Mouse (Mus musculus): ENCODE measurements around the gene Olfr934. TPM values are rescaled to one million over a fixed set of nuclear protein-coding genes. Genes with fewer than 3 reads are reported as not detected.

Gene Olfr934
- not detected in 2 replicates for polyA plus RNA-seq (2016; fragmentation: Nextera tagmentation; extraction: Ambion mirVana)

GRCm38 (mm10) chr9:38988215-38988614 lies at the start of gene Olfr934:
Gene Olfr934 (minus strand): TSS chr9:38988315.
- Histone ChIP-seq H3K4me3 (replicated peaks) (no peak within 1 kb of the TSS), H3K4me2 (no peak within 1 kb of the TSS), H3K27me3 (no peaks in the 10 kb centered on the region), H3K9me3 (no peaks in the 10 kb centered on the region), H3K9ac (no peak within 1 kb of the TSS), H3K27ac (no peak within 1 kb of the TSS), H3K4me1 (no peaks in the 10 kb centered on the region), H3K36me3 (replicated peaks) (no peaks in the 10 kb centered on the region)
- 97% methylated on average over 2 of the region's 2 CpGs for WGBS
- no peak for ATAC-seq (ENCODE audit: low FRiP score)

- no peak within 1 kb of the TSS for H3K9ac ChIP-seq
- ATAC-seq (ENCODE audit: low FRiP score): no peak
- 85% methylated on average over 1 of the region's 1 CpGs for WGBS
Observed at GRCm38 (mm10) chr9:39023277-39023676, 35.2 kb upstream of the Olfr934 start, which contains the start of gene Olfr146. Gene Olfr146 (minus strand): TSS chr9:39023377.

GRCm38 (mm10) chr9:38999583-38999982 lies 11.5 kb upstream of the Olfr934 start, which contains the start of gene Olfr935:
Gene Olfr935 (minus strand): TSS chr9:38999683.
- no peak within 1 kb of the TSS for H3K4me3 ChIP-seq (replicated peaks)
- H3K36me3 ChIP-seq (replicated peaks): no peaks in the 10 kb centered on the region
- no peaks in the 10 kb centered on the region for H3K9me3 ChIP-seq
- no peaks in the 10 kb centered on the region for H3K27me3 ChIP-seq
- H3K4me2 ChIP-seq: no peak within 1 kb of the TSS
- WGBS: 75% methylated on average over 2 of the region's 2 CpGs
- no peak for ATAC-seq (ENCODE audit: low FRiP score)
- no peaks in the 10 kb centered on the region for H3K4me1 ChIP-seq
- H3K9ac ChIP-seq: no peak within 1 kb of the TSS
- H3K27ac ChIP-seq: no peak within 1 kb of the TSS

More at GRCm38 (mm10) chr9:39023277-39023676, 35.2 kb upstream of the Olfr934 start, which contains the start of gene Olfr146:
- Histone ChIP-seq H3K4me1 (no peaks in the 10 kb centered on the region), H3K4me2 (no peak within 1 kb of the TSS), H3K9me3 (no peaks in the 10 kb centered on the region), H3K36me3 (replicated peaks) (no peaks in the 10 kb centered on the region), H3K27ac (no peak within 1 kb of the TSS), H3K4me3 (replicated peaks) (no peak within 1 kb of the TSS), H3K27me3 (no peaks in the 10 kb centered on the region)

- Histone ChIP-seq H3K36me3 (replicated peaks) (no peaks in the 10 kb centered on the region), H3K4me3 (replicated peaks) (no peak within 1 kb of the TSS), H3K27me3 (no peaks in the 10 kb centered on the region), H3K9me3 (no peaks in the 10 kb centered on the region), H3K4me1 (no peaks in the 10 kb centered on the region), H3K4me2 (no peak within 1 kb of the TSS), H3K27ac (no peak within 1 kb of the TSS), H3K9ac (no peak within 1 kb of the TSS)
- ATAC-seq (ENCODE audit: low FRiP score): no peak
- 86% methylated on average over 4 of the region's 4 CpGs for WGBS
Observed at GRCm38 (mm10) chr9:38972013-38972412, 16.1 kb downstream of the Olfr934 start, which contains the start of gene Olfr933. Gene Olfr933 (plus strand): TSS chr9:38972313.

- no peaks in the 10 kb centered on the region for H3K27me3 ChIP-seq
- no peak overlapping the region for H3K4me2 ChIP-seq
- no peak overlapping the region for H3K27ac ChIP-seq
- no peaks in the 10 kb centered on the region; the same call in 1 of the 2 replicates for H3K9me3 ChIP-seq
- H3K4me1 ChIP-seq: no peaks in the 10 kb centered on the region
- H3K9ac ChIP-seq: no peak overlapping the region
- no peaks in the 10 kb centered on the region for H3K36me3 ChIP-seq (replicated peaks)
- no peak overlapping the region for H3K4me3 ChIP-seq (replicated peaks)
- WGBS: 84% methylated on average over 4 of the region's 4 CpGs
- no peak for ATAC-seq (ENCODE audit: low FRiP score)
Observed at GRCm38 (mm10) chr9:38954124-38954416, 34.0 kb downstream of the Olfr934 start.

GRCm38 (mm10) chr9:38953401-38954123 lies 34.6 kb downstream of the Olfr934 start:
- ATAC-seq (ENCODE audit: low FRiP score): no peak
- Histone ChIP-seq H3K4me1 (no peaks in the 10 kb centered on the region), H3K27ac (no peak overlapping the region), H3K9me3 (no peaks in the 10 kb centered on the region; the same call in 1 of the 2 replicates), H3K36me3 (replicated peaks) (no peaks in the 10 kb centered on the region), H3K9ac (no peak overlapping the region), H3K27me3 (no peaks in the 10 kb centered on the region), H3K4me3 (replicated peaks) (no peak overlapping the region), H3K4me2 (no peak overlapping the region)
- 85% methylated on average over 7 of the region's 7 CpGs for WGBS

Other genes starting within 250 kb of the Olfr934 start
- gene Olfr920, start 236.0 kb downstream of the Olfr934 start, polyA plus RNA-seq (2016; fragmentation: Nextera tagmentation; extraction: Ambion mirVana): not detected in 2 replicates
- not detected in 2 replicates for gene Olfr921, start 215.2 kb downstream of the Olfr934 start, polyA plus RNA-seq (2016; fragmentation: Nextera tagmentation; extraction: Ambion mirVana)
- not detected in 2 replicates for gene Olfr922, start 173.7 kb downstream of the Olfr934 start, polyA plus RNA-seq (2016; fragmentation: Nextera tagmentation; extraction: Ambion mirVana)
- gene Olfr923, start 161.8 kb downstream of the Olfr934 start, polyA plus RNA-seq (2016; fragmentation: Nextera tagmentation; extraction: Ambion mirVana): not detected in 2 replicates
- not detected in 2 replicates for gene Olfr924, start 143.9 kb downstream of the Olfr934 start, polyA plus RNA-seq (2016; fragmentation: Nextera tagmentation; extraction: Ambion mirVana)
- gene Olfr26, start 133.3 kb downstream of the Olfr934 start, polyA plus RNA-seq (2016; fragmentation: Nextera tagmentation; extraction: Ambion mirVana): not detected in 2 replicates
- gene Olfr926, start 111.2 kb downstream of the Olfr934 start, polyA plus RNA-seq (2016; fragmentation: Nextera tagmentation; extraction: Ambion mirVana): not detected in 2 replicates
- not detected in 2 replicates for gene Olfr930, start 58.5 kb downstream of the Olfr934 start, polyA plus RNA-seq (2016; fragmentation: Nextera tagmentation; extraction: Ambion mirVana)
- not detected in 2 replicates for gene Olfr933, start 16.0 kb downstream of the Olfr934 start, polyA plus RNA-seq (2016; fragmentation: Nextera tagmentation; extraction: Ambion mirVana)
- gene Olfr935, start 11.4 kb upstream of the Olfr934 start, polyA plus RNA-seq (2016; fragmentation: Nextera tagmentation; extraction: Ambion mirVana): not detected in 2 replicates
- gene Olfr146, start 35.1 kb upstream of the Olfr934 start, polyA plus RNA-seq (2016; fragmentation: Nextera tagmentation; extraction: Ambion mirVana): not detected in 2 replicates
- not detected in 2 replicates for gene Olfr937, start 76.6 kb upstream of the Olfr934 start, polyA plus RNA-seq (2016; fragmentation: Nextera tagmentation; extraction: Ambion mirVana)
- not detected in 2 replicates for gene Olfr938, start 90.6 kb upstream of the Olfr934 start, polyA plus RNA-seq (2016; fragmentation: Nextera tagmentation; extraction: Ambion mirVana)
- gene Olfr27, start 139.8 kb upstream of the Olfr934 start, polyA plus RNA-seq (2016; fragmentation: Nextera tagmentation; extraction: Ambion mirVana): not detected in 2 replicates
- gene Olfr943, start 178.0 kb upstream of the Olfr934 start, polyA plus RNA-seq (2016; fragmentation: Nextera tagmentation; extraction: Ambion mirVana): not detected in 2 replicates
- gene Olfr944, start 213.6 kb upstream of the Olfr934 start, polyA plus RNA-seq (2016; fragmentation: Nextera tagmentation; extraction: Ambion mirVana): not detected in 2 replicates